Mouse (Mus musculus): ENCODE measurements around the gene Smg9. TPM values are rescaled to one million over a fixed set of nuclear protein-coding genes. Genes with fewer than 3 reads are reported as not detected.

Gene Smg9
- polyA plus RNA-seq, 1 experiment from 2014 or later = 27.7 TPM

GRCm38 (mm10) chr7:24461376-24462051, 62.1 kb downstream of the Smg9 start:
- Histone ChIP-seq H3K4me3 (no peak overlapping the region), H3K9me3 (no peaks in the 10 kb centered on the region), H3K27me3 (ENCODE audit: insufficient read depth, poor library complexity, severe bottlenecking) (peaks cover 31% of the 10 kb centered on the region; the same call in 1 of the 2 replicates), H3K36me3 (no peaks in the 10 kb centered on the region), H3K4me1 (peaks cover 21% of the 10 kb centered on the region), H3K27ac (no peak overlapping the region)
- 47% methylated on average over 14 of the region's 14 CpGs for WGBS
- DNase-seq (ENCODE audit: low spot score) = no peak

DNA sequence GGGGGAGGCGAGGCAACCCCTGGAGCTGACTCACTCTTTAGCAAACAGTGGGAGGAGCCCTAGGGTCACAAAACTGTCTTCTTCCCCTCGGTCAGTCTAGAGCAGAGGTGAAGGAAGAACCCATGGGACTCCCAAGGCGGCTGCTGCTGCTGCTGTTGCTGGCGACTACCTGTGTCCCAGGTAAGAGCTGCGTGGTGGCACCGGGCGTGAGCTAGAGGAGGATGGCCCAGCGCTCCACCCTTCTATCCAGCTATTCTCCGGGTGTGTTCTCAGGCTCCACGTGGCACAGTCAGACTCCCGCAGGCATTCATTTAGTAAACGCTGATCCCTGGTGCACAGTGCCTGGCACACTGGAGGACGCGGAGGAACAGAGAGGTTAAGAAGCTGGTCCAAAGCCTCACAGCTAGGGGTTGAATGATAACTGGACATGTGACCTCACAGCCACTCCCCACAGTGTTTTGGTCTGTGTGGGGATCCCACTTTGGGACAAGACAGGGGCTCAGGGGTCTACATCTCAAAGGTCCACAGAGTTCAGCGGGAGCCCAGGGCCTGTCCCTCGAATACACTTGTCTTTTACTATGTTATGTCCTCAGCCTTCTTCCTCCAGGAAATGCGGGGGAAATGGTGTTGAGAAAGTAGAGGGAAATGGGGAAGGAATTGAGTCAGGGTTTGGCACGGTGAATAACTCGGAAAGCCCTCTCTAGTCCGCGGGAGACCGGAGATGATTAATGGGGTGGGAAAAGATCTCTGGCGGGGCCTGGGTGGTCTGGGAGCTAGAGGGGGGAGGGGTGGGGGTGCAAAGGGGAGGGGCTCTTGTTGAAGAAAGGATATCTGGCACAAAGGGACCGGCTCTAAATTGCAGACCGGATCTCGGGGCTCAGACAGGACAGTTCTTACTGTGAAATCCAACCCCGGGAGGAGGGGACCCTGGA, 63.2 kb downstream of the Smg9 start, which contains the start of gene Plaur:
Gene Plaur (plus strand): TSS at position 97 of the 932 bp plus-strand sequence.
- H3K9me3 ChIP-seq = no peaks in the 10 kb centered on the region
- peaks cover 21% of the 10 kb centered on the region for H3K4me1 ChIP-seq
- peak within 1 kb of the TSS; percentile 46 for H3K4me3 ChIP-seq
- 4% methylated on average over 27 of the region's 27 CpGs for WGBS
- DNase-seq (ENCODE audit: low spot score) = no peak
- H3K27me3 ChIP-seq (ENCODE audit: insufficient read depth, poor library complexity, severe bottlenecking) = peaks cover 31% of the 10 kb centered on the region; the same call in 1 of the 2 replicates
- no peaks in the 10 kb centered on the region for H3K36me3 ChIP-seq
- no peak within 1 kb of the TSS; the same call in 1 of the 2 replicates for H3K27ac ChIP-seq

DNA sequence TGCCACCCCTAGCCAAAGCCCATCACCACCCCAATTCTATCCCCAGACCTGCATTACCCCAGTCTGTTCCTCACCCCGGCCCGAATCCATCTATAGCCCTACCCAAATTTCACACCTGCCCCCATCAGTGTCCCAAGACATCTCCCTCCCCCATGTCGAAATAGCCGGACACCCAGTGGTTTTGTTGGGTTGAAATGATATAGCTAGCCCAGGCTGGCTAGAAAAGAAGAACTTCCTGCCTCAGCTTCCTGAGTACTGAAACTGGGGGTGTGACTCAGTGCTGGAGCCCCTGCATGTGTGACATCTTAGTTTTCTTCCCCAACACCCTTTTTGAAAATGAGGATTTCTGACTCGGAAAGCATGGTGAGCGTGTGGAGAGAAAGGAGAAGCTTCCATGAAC, 67.4 kb downstream of the Smg9 start:
- Histone ChIP-seq H3K9me3 (peaks cover 3% of the 10 kb centered on the region; the same call in 1 of the 2 replicates), H3K4me1 (peaks cover 13% of the 10 kb centered on the region), H3K36me3 (0 out of 2 replicates have a peak, but pooled peaks cover 8% of the 10 kb centered on the region), H3K27me3 (ENCODE audit: insufficient read depth, poor library complexity, severe bottlenecking) (peaks cover 15% of the 10 kb centered on the region; the same call in 1 of the 2 replicates), H3K4me3 (no peak overlapping the region), H3K27ac (no peak overlapping the region)
- no peak for DNase-seq (ENCODE audit: low spot score)
- WGBS = 81% methylated on average over 6 of the region's 6 CpGs

DNA sequence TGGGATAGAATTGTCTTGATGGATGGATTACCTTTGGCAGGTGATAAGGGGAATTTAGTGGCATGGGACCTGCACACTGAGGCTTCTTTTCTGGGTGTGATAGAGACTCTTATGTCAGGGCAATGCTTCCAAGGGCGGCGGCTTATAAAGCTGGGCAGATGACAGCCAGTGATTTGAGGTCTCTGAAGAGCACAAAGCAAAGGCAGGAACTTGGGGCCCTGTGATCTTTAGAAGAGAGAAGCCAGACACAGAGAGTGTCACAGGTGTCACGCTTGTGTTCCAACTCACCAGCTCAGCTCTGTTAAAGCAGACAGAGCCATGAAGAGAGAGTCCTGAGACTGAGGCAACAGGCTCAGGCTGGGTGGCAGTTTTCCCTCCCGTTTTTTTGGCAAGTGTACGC, 68.5 kb downstream of the Smg9 start:
- no peak overlapping the region for H3K27ac ChIP-seq
- peaks cover 3% of the 10 kb centered on the region; the same call in 1 of the 2 replicates for H3K9me3 ChIP-seq
- H3K36me3 ChIP-seq = 0 out of 2 replicates have a peak, but pooled peaks cover 14% of the 10 kb centered on the region
- H3K27me3 ChIP-seq (ENCODE audit: insufficient read depth, poor library complexity, severe bottlenecking) = peaks cover 4% of the 10 kb centered on the region; the same call in 1 of the 2 replicates
- 85% methylated on average over 5 of the region's 5 CpGs for WGBS
- no peak overlapping the region for H3K4me3 ChIP-seq
- no peak for DNase-seq (ENCODE audit: low spot score)
- peaks cover 4% of the 10 kb centered on the region; the same call in 1 of the 2 replicates for H3K4me1 ChIP-seq

DNA sequence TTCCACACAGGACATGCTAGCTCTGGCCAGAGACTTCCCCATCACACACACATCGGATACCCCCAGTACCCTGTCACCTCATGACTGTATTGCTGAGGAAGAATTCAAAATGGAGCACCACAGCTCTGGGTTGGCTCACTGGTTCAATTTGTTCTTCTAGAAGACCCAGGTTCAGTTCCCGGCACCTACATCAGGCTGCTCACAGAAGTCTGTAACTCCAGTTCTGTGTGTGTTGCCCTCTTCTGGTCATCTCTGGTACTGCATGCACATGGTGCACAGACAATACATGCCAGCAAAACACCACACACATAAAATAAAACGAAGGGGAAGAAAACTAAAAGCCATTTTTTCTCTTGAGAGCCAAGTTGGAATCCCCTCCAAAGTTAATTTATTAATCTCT, 69.7 kb downstream of the Smg9 start:
- 80% methylated on average over 3 of the region's 3 CpGs for WGBS
- 0 out of 2 replicates have a peak, but pooled peaks cover 14% of the 10 kb centered on the region for H3K36me3 ChIP-seq
- no peaks in the 10 kb centered on the region for H3K27me3 ChIP-seq (ENCODE audit: insufficient read depth, poor library complexity, severe bottlenecking)
- H3K4me3 ChIP-seq = no peak overlapping the region
- H3K9me3 ChIP-seq = peaks cover 3% of the 10 kb centered on the region; the same call in 1 of the 2 replicates
- H3K27ac ChIP-seq = no peak overlapping the region
- no peak for DNase-seq (ENCODE audit: low spot score)
- no peaks in the 10 kb centered on the region for H3K4me1 ChIP-seq

GRCm38 (mm10) chr7:24470356-24470755, 70.9 kb downstream of the Smg9 start:
- Histone ChIP-seq H3K27ac (no peak overlapping the region), H3K4me1 (no peaks in the 10 kb centered on the region), H3K27me3 (ENCODE audit: insufficient read depth, poor library complexity, severe bottlenecking) (0 out of 2 replicates have a peak, but pooled peaks cover 3% of the 10 kb centered on the region), H3K36me3 (0 out of 2 replicates have a peak, but pooled peaks cover 14% of the 10 kb centered on the region), H3K9me3 (peaks cover 3% of the 10 kb centered on the region; the same call in 1 of the 2 replicates), H3K4me3 (no peak overlapping the region)
- DNase-seq (ENCODE audit: low spot score) = no peak
- 86% methylated on average over 7 of the region's 7 CpGs for WGBS

Other genes starting within 250 kb of the Smg9 start
- gene Zfp114, start 224.6 kb upstream of the Smg9 start, polyA plus RNA-seq (2016; fragmentation: Nextera tagmentation; extraction: Ambion mirVana) = 4.7 and 5.0 TPM in 2 replicates
- 7.3 and 8.4 TPM in 2 replicates for gene Zfp111, start 188.2 kb upstream of the Smg9 start, polyA plus RNA-seq (2016; fragmentation: Nextera tagmentation; extraction: Ambion mirVana)
- 4.4 and 4.6 TPM in 2 replicates for gene Zfp109, start 162.1 kb upstream of the Smg9 start, polyA plus RNA-seq (2016; fragmentation: Nextera tagmentation; extraction: Ambion mirVana)
- 1.8 and 2.5 TPM in 2 replicates for gene Zfp108, start 144.8 kb upstream of the Smg9 start, polyA plus RNA-seq (2016; fragmentation: Nextera tagmentation; extraction: Ambion mirVana)
- 5.8 and 6.4 TPM in 2 replicates for gene Zfp93, start 129.2 kb upstream of the Smg9 start, polyA plus RNA-seq (2016; fragmentation: Nextera tagmentation; extraction: Ambion mirVana)
- 20.7 and 27.2 TPM in 2 replicates for gene Zfp61, start 98.4 kb upstream of the Smg9 start, polyA plus RNA-seq (2016; fragmentation: Nextera tagmentation; extraction: Ambion mirVana)
- 7.0 and 10.1 TPM in 2 replicates for gene Zfp94, start 83.0 kb upstream of the Smg9 start, polyA plus RNA-seq (2016; fragmentation: Nextera tagmentation; extraction: Ambion mirVana)
- gene Tescl, start 65.7 kb upstream of the Smg9 start, polyA plus RNA-seq (2016; fragmentation: Nextera tagmentation; extraction: Ambion mirVana) = not detected in 2 replicates
- not detected in 2 replicates for gene Lypd5, start 50.4 kb upstream of the Smg9 start, polyA plus RNA-seq (2016; fragmentation: Nextera tagmentation; extraction: Ambion mirVana)
- gene Kcnn4, start 29.4 kb upstream of the Smg9 start, polyA plus RNA-seq (2016; fragmentation: Nextera tagmentation; extraction: Ambion mirVana) = 11.7 and 14.2 TPM in 2 replicates
- gene Irgc1, start 52.7 kb downstream of the Smg9 start, polyA plus RNA-seq (2016; fragmentation: Nextera tagmentation; extraction: Ambion mirVana) = 0.16 TPM in 1 of 2 replicates, not detected in the other
- 4.3 and 7.3 TPM in 2 replicates for gene Plaur, start 62.9 kb downstream of the Smg9 start, polyA plus RNA-seq (2016; fragmentation: Nextera tagmentation; extraction: Ambion mirVana)
- 0.54 and 0.63 TPM in 2 replicates for gene Cadm4, start 82.4 kb downstream of the Smg9 start, polyA plus RNA-seq (2016; fragmentation: Nextera tagmentation; extraction: Ambion mirVana)
- gene Zfp428, start 107.4 kb downstream of the Smg9 start, polyA plus RNA-seq (2016; fragmentation: Nextera tagmentation; extraction: Ambion mirVana) = 41.9 and 61.3 TPM in 2 replicates
- gene AC161166.1, start 112.8 kb downstream of the Smg9 start, polyA plus RNA-seq (2016; fragmentation: Nextera tagmentation; extraction: Ambion mirVana) = 0.46 and 0.49 TPM in 2 replicates
- gene Irgq, start 131.1 kb downstream of the Smg9 start, polyA plus RNA-seq (2016; fragmentation: Nextera tagmentation; extraction: Ambion mirVana) = 5.3 and 5.7 TPM in 2 replicates
- 0.21 TPM in 1 of 2 replicates, not detected in the other for gene Pinlyp, start 146.5 kb downstream of the Smg9 start, polyA plus RNA-seq (2016; fragmentation: Nextera tagmentation; extraction: Ambion mirVana)
- gene Xrcc1, start 146.7 kb downstream of the Smg9 start, polyA plus RNA-seq (2016; fragmentation: Nextera tagmentation; extraction: Ambion mirVana) = 103 and 106 TPM in 2 replicates
- 20.0 and 20.7 TPM in 2 replicates for gene Ethe1, start 187.9 kb downstream of the Smg9 start, polyA plus RNA-seq (2016; fragmentation: Nextera tagmentation; extraction: Ambion mirVana)
- 0.60 and 1.3 TPM in 2 replicates for gene Zfp575, start 188.0 kb downstream of the Smg9 start, polyA plus RNA-seq (2016; fragmentation: Nextera tagmentation; extraction: Ambion mirVana)
- gene Phldb3, start 211.1 kb downstream of the Smg9 start, polyA plus RNA-seq (2016; fragmentation: Nextera tagmentation; extraction: Ambion mirVana) = not detected in 2 replicates
- gene Lypd3, start 236.9 kb downstream of the Smg9 start, polyA plus RNA-seq (2016; fragmentation: Nextera tagmentation; extraction: Ambion mirVana) = 0.18 and 0.22 TPM in 2 replicates

All from heart, embryonic 10.5 days (tissue).